Mouse (Mus musculus) testis, adult 2 months (tissue): Measurements from ENCODE around the gene Snap91.

Experiments used
- CTCF ChIP-seq: fragments of 200-500 bp; IDR thresholded peaks from 2 replicates; pipeline ENCODE4 v1.5.1; 2012; ENCODE audit warnings: low read depth, mild to moderate bottlenecking, inconsistent platforms, low read length, moderate library complexity; ENCODE audit not compliant: control insufficient read depth, insufficient read depth, insufficient replicate concordance
- POLR2A ChIP-seq: fragments of 200-500 bp; IDR thresholded peaks from 2 replicates; pipeline ENCODE4 v1.6.1; 2012; ENCODE audit warnings: low read depth, mild to moderate bottlenecking, inconsistent platforms, low read length, moderate library complexity; ENCODE audit not compliant: control insufficient read depth

GRCm38 (mm10) chr9:86800600-86801163, 79.8 kb downstream of the Snap91 start:
- TF ChIP-seq CTCF (no peak), POLR2A (no peak)
